Mouse (Mus musculus): ENCODE results near the gene D630045J12Rik. TPM values are rescaled to one million over a fixed set of nuclear protein-coding genes. Genes with fewer than 3 reads are reported as not detected.
A peak's percentile ranks its signal among the peaks of the same experiment; 100 is the strongest.

Gene D630045J12Rik
- polyA plus RNA-seq, 1 experiment from 2014 or later: 0.13 TPM

GRCm38 (mm10) chr6:38165385-38165784 is 88.4 kb downstream of the D630045J12Rik start:
- Histone ChIP-seq H3K9ac (replicated peaks) (no peak overlapping the region), H3K4me1 (ENCODE audit: insufficient read depth) (no peaks in the 10 kb centered on the region), H3K4me2 (ENCODE audit: low read depth, low read length) (no peak overlapping the region), H3K27me3 (ENCODE audit: insufficient read depth, low read length) (no peaks in the 10 kb centered on the region), H3K4me3 (ENCODE audit: low read depth, low read length) (no peak overlapping the region), H3K27ac (ENCODE audit: low read depth) (no peak overlapping the region), H3K9me3 (ENCODE audit: low read length) (no peaks in the 10 kb centered on the region), H3K36me3 (replicated peaks; ENCODE audit: insufficient read depth, low read length) (no peaks in the 10 kb centered on the region)
- no peak for TF ChIP-seq CTCF (IDR thresholded peaks at IDR 0.05; ENCODE audit: low read depth)
- TF ChIP-seq EP300 (IDR thresholded peaks at IDR 0.05; ENCODE audit: low read depth): no peak
- no peak for DNase-seq
- WGBS (ENCODE audit: insufficient replicate concordance): 76% methylated on average over 6 of the region's 6 CpGs
- ATAC-seq: no peak

GRCm38 (mm10) chr6:38164705-38165104 is 89.1 kb downstream of the D630045J12Rik start:
- Histone ChIP-seq H3K9me3 (ENCODE audit: low read length) (no peaks in the 10 kb centered on the region), H3K36me3 (replicated peaks; ENCODE audit: insufficient read depth, low read length) (no peaks in the 10 kb centered on the region), H3K9ac (replicated peaks) (no peak overlapping the region), H3K4me1 (ENCODE audit: insufficient read depth) (no peaks in the 10 kb centered on the region), H3K27ac (ENCODE audit: low read depth) (no peak overlapping the region), H3K4me3 (ENCODE audit: low read depth, low read length) (no peak overlapping the region), H3K4me2 (ENCODE audit: low read depth, low read length) (no peak overlapping the region), H3K27me3 (ENCODE audit: insufficient read depth, low read length) (no peaks in the 10 kb centered on the region)
- no peak for DNase-seq
- no peak for ATAC-seq
- no peak for TF ChIP-seq EP300 (IDR thresholded peaks at IDR 0.05; ENCODE audit: low read depth)
- 80% methylated on average over 6 of the region's 6 CpGs for WGBS (ENCODE audit: insufficient replicate concordance)

DNA sequence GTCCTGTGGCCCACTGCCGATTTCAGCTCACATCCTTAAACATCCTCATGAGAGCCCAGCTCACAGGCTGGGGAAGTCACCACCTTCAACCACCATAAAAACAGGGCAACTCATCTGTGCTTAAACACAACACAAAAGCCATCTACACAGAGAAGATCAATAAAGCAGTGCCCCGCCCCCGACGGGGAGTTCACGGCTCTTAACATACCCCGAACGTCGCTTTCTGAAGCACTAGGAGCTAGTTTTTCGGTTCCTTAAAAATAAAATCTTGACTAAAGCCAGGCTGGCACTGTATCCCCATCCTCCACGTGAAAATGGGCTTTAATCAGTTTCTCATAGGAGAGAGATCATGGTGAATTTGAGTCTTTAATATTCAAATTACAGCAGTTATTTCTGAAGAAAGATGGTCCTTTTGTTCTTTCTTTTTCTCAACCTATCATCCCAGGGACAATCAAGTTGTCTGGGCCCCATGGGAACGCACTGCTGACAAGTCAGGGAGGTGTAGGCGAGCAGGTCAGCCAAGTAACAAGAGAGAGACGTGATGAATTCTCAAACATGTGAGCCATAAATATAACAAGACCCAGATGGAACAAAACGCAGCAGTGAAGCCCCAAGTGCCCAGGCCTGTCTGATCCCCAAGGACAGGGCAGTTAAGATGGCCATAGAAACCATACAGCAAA is 90.8 kb downstream of the D630045J12Rik start:
- Histone ChIP-seq H3K4me3 (ENCODE audit: low read depth, low read length) (no peak overlapping the region), H3K4me1 (ENCODE audit: insufficient read depth) (no peaks in the 10 kb centered on the region), H3K9me3 (ENCODE audit: low read length) (no peaks in the 10 kb centered on the region), H3K36me3 (replicated peaks; ENCODE audit: insufficient read depth, low read length) (no peaks in the 10 kb centered on the region), H3K4me2 (ENCODE audit: low read depth, low read length) (no peak overlapping the region), H3K27me3 (ENCODE audit: insufficient read depth, low read length) (no peaks in the 10 kb centered on the region), H3K9ac (replicated peaks) (no peak overlapping the region), H3K27ac (ENCODE audit: low read depth) (no peak overlapping the region)
- 72% methylated on average over 14 of the region's 14 CpGs for WGBS (ENCODE audit: insufficient replicate concordance)
- DNase-seq (no peak), ATAC-seq (no peak)
- TF ChIP-seq EP300 (IDR thresholded peaks at IDR 0.05; ENCODE audit: low read depth) (no peak), CTCF (IDR thresholded peaks at IDR 0.05; ENCODE audit: low read depth) (no peak)

- ATAC-seq: no peak
- no peak overlapping the region for H3K4me2 ChIP-seq (ENCODE audit: low read depth, low read length)
Measured at GRCm38 (mm10) chr6:38160556-38160955, 93.3 kb downstream of the D630045J12Rik start.

GRCm38 (mm10) chr6:38160102-38160501 is 93.7 kb downstream of the D630045J12Rik start:
- Histone ChIP-seq H3K4me2 (ENCODE audit: low read depth, low read length) (no peak overlapping the region), H3K4me1 (ENCODE audit: insufficient read depth) (no peaks in the 10 kb centered on the region), H3K9ac (replicated peaks) (no peak overlapping the region), H3K27ac (ENCODE audit: low read depth) (no peak overlapping the region), H3K27me3 (ENCODE audit: insufficient read depth, low read length) (no peaks in the 10 kb centered on the region), H3K9me3 (ENCODE audit: low read length) (no peaks in the 10 kb centered on the region), H3K36me3 (replicated peaks; ENCODE audit: insufficient read depth, low read length) (no peaks in the 10 kb centered on the region), H3K4me3 (ENCODE audit: low read depth, low read length) (no peak overlapping the region)
- DNase-seq: peak; percentile 84
- 0 out of 2 replicates have a peak, but pooled peaks have one; percentile 27 for ATAC-seq
- TF ChIP-seq CTCF (IDR thresholded peaks at IDR 0.05; ENCODE audit: low read depth): peak; percentile 88
- no peak for TF ChIP-seq EP300 (IDR thresholded peaks at IDR 0.05; ENCODE audit: low read depth)
- WGBS (ENCODE audit: insufficient replicate concordance): 13% methylated on average over 3 of the region's 3 CpGs

More at GRCm38 (mm10) chr6:38160556-38160955, 93.3 kb downstream of the D630045J12Rik start:
- WGBS (ENCODE audit: insufficient replicate concordance): 48% methylated on average over 2 of the region's 2 CpGs
- TF ChIP-seq CTCF (IDR thresholded peaks at IDR 0.05; ENCODE audit: low read depth): no peak
- no peak for TF ChIP-seq EP300 (IDR thresholded peaks at IDR 0.05; ENCODE audit: low read depth)
- no peaks in the 10 kb centered on the region for H3K4me1 ChIP-seq (ENCODE audit: insufficient read depth)
- no peak overlapping the region for H3K4me3 ChIP-seq (ENCODE audit: low read depth, low read length)
- no peak overlapping the region for H3K27ac ChIP-seq (ENCODE audit: low read depth)
- no peak overlapping the region for H3K9ac ChIP-seq (replicated peaks)
- no peaks in the 10 kb centered on the region for H3K36me3 ChIP-seq (replicated peaks; ENCODE audit: insufficient read depth, low read length)
- no peaks in the 10 kb centered on the region for H3K27me3 ChIP-seq (ENCODE audit: insufficient read depth, low read length)
- no peaks in the 10 kb centered on the region for H3K9me3 ChIP-seq (ENCODE audit: low read length)
- DNase-seq: no peak

DNA sequence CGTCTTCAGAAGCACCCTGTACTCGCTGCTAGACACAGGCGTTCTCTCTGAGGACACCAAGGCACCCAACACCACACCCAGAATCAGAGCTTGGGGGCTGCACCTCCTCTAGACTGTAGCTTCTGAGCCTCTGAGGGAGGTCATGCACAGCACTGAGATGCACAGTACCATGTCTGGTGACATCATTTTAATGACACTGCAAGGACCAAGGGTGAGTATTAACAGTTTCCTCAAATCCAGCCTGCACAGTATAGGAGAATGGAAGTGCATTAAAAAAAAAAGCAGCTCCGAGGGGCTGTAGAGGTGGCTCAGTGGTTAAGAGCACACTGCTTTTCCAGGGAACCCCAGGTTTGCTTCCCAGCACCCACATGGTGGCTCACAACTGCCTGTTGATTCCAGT is 94.2 kb downstream of the D630045J12Rik start:
- Histone ChIP-seq H3K27ac (ENCODE audit: low read depth) (no peak overlapping the region), H3K9me3 (ENCODE audit: low read length) (no peaks in the 10 kb centered on the region), H3K4me3 (ENCODE audit: low read depth, low read length) (no peak overlapping the region), H3K27me3 (ENCODE audit: insufficient read depth, low read length) (no peaks in the 10 kb centered on the region), H3K36me3 (replicated peaks; ENCODE audit: insufficient read depth, low read length) (no peaks in the 10 kb centered on the region), H3K4me1 (ENCODE audit: insufficient read depth) (no peaks in the 10 kb centered on the region), H3K4me2 (ENCODE audit: low read depth, low read length) (no peak overlapping the region), H3K9ac (replicated peaks) (no peak overlapping the region)
- DNase-seq (no peak), ATAC-seq (no peak)
- 86% methylated on average over 4 of the region's 4 CpGs for whole genome bisulfite sequencing (ENCODE audit: insufficient replicate concordance)
- no peak for TF ChIP-seq CTCF (IDR thresholded peaks at IDR 0.05; ENCODE audit: low read depth)
- no peak for TF ChIP-seq EP300 (IDR thresholded peaks at IDR 0.05; ENCODE audit: low read depth)
